Mouse (Mus musculus): Measurements from ENCODE around the gene Fam208a. TPM values are rescaled to one million over a fixed set of nuclear protein-coding genes. Genes with fewer than 3 reads are reported as not detected.

Fam208a gene
- total RNA-seq, 4 experiments from 2014 or later = 24.8 to 30.2 (median 27.4) TPM

- DNase-seq (ENCODE audit: low spot score in 2 of 2) = no peak
These were observed 7.8 kb upstream of the Fam208a start for GRCm38 (mm10) chr14:27420816-27421215.

GRCm38 (mm10) chr14:27422301-27422700, 6.3 kb upstream of the Fam208a start:
- no peak for DNase-seq (ENCODE audit: low spot score in 2 of 2)

DNA sequence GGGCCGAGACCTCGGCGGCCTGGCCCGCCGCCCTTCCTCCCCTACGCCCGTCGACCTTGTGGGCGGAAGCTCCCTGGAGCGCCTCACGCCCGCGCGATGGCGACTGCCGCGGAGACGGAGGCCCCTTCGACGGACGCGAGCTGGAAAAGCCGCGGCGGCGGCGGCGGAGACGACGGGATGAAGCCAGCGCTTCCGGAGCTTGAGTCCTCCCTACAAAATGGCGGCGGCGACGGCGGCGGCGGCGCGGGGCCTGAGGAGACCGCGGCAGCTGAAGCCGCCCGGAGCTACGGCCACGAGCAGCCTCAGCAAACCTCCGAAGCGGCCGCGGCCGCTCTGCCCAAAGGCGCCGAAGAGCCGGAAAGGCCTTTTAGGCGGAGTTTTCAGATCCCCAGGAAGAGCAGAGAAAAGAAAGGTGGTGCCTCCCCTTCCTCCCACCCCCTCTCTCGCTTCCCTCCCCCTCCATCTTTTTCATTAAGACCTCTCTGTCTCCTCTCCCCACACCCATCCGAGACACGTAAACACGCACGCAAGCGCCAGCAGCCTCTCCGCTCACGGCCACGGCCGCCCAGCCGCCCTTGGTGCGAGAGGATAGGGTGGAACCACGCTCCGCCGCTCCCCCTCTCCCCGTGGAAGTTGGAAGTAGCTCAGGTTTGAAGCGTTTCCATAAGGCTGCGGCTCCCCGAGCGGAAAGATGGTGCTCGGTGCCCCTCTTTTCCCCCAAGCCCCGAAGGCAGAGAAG, 508 bp downstream of the Fam208a start:
- peak; percentile 73 to 84 for DNase-seq (ENCODE audit: low spot score in 2 of 2)

DNA sequence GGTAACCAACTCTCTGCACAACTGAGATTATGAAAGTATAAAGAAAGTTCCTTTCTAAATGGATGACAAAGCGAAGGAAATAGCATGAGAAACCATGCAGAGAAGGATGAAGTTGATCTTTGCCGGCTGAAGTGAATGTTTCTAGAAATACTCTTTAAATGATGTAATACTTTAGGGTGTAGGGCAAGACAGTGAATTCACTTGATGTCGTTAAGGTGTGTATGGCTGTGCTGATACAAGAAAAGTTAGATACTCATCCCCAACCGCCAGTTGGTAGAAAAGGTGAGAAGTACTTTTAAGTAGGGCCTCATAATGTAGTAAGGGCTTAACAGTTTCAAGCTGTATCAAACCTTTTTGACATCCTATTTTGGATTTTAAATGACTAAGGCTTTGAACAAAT, 1.6 kb downstream of the Fam208a start:
- DNase-seq (ENCODE audit: low spot score in 2 of 2) = no peak

GRCm38 (mm10) chr14:27432064-27432463, 3.4 kb downstream of the Fam208a start:
- no peak for DNase-seq (ENCODE audit: low spot score in 2 of 2)

GRCm38 (mm10) chr14:27436116-27436515, 7.5 kb downstream of the Fam208a start:
- DNase-seq (ENCODE audit: low spot score in 2 of 2) = no peak

DNA sequence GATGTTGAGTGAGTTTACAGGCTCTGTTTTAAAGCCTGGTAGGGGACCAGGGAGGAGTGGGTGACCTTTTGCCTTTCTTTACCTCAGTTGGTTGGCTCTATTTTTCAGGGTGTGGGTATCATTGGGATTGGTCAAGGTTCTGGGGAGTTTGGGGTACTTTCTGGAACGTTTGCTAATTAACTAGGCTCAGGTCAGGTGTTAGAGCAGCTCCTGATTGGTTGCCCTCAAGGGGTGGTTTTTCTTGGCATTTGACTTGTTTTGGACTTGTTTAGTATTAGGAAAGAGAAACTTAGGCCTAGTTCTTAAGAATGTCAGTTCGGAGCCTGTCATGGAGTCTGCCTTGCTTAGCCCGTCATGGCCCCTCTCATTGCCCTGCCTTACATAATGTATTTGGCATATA, 8.2 kb downstream of the Fam208a start:
- DNase-seq (ENCODE audit: low spot score in 2 of 2) = no peak

DNA sequence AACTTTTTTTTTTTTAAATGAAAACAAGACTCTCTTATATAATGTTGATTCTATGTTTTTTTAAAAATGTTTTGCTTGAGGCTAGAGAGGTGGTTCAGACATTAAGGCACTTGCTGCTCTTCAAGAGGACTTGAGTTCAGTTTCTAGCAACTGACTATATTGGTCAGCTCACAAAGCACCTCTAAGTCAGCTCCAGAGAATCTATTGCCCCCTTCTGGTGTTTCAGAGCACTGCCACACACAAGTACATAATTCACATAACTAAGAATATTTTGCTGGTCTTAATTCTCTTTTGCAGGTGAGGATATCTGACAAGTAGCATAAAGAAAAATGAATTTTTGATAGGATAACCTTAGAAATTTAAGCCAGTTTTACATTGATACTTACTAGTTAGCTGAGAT, 12.3 kb downstream of the Fam208a start:
- DNase-seq (ENCODE audit: low spot score in 2 of 2) = no peak

- no peak for DNase-seq (ENCODE audit: low spot score in 2 of 2)
These were observed 16.2 kb downstream of the Fam208a start for GRCm38 (mm10) chr14:27444851-27445281.

DNA sequence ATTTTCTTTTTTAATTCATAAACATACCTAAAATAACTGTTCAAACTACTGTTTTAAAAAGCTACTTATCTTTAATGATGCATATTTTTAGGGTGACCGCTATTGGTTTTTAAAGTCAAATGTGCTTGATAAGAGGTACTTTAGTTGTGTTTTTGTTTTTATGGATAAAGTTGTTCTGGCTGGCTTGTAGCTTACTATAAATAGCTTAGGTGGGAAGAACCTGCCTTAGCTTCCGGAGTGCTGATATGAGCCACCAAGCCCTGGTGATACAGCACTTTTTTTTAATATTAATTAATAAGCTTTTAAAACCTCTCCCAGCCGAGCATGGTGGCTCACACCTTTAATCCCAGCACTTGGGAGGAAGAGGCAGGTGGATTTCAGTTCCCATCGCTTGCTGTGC, 18.3 kb downstream of the Fam208a start:
- no peak for DNase-seq (ENCODE audit: low spot score in 2 of 2)

GRCm38 (mm10) chr14:27491399-27491798, 62.8 kb downstream of the Fam208a start:
- no peak for DNase-seq (ENCODE audit: low spot score in 2 of 2)

DNA sequence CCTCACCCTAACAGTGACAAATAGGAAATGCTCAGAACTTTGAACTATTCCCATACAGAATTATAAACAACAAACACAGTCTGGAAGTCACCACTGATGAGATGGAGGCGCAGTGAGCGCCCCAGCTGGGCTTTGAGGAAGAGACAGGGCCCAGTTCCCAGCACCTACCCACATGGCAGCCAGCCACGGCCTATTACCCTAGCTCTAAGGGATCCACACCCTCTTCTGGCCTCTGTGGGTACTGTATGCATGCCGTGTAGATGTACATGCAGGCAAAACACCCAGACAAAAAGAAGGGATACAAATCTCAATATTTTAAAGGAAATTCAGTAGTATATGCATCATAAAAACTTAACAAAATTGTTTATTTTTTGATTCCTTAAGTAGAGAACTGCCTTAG, 64.9 kb downstream of the Fam208a start:
- DNase-seq (ENCODE audit: low spot score in 2 of 2) = no peak

GRCm38 (mm10) chr14:27501096-27501495, 72.5 kb downstream of the Fam208a start:
- DNase-seq (ENCODE audit: low spot score in 2 of 2) = no peak

- DNase-seq (ENCODE audit: low spot score in 2 of 2) = peak; percentile 98 to 100
These were observed 79.4 kb downstream of the Fam208a start, which contains the start of gene Ccdc66 for GRCm38 (mm10) chr14:27507894-27508643. Gene Ccdc66 (minus strand): TSS chr14:27508460.

GRCm38 (mm10) chr14:27508644-27509301, 80.1 kb downstream of the Fam208a start:
- no peak for DNase-seq (ENCODE audit: low spot score in 2 of 2)

DNA sequence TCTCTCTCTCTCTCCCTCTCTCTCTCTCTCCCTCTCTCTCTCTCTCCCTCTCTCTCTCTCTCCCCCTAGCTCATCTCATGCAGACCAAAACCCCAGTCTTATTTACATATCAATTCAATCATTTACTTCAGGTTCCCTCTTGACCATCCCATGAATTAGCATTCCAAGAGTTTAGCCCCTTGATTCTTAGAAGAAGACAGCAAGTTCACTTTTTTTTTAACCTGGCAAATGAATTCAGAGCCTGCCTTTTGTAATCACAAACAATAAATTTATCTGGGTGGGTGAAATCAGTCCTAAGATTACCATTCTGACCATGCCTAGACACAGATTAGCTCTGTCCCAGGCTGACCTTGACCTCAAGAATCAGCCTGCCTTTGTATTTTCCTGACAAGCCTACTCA, 95.9 kb downstream of the Fam208a start:
- no peak for DNase-seq (ENCODE audit: low spot score in 2 of 2)

Small RNAs within 50 kb of the gene (microRNA-seq; reads per million reads assigned to microRNA genes)
- 0 reads per million in 2 experiments for gene Gm23633

Other genes starting within 250 kb of the Fam208a start
- 10 to 100 TPM; 14.4 to 17.3 (median 14.8) TPM for gene Ccdc66, start 79.6 kb downstream of the Fam208a start, total RNA-seq (2022)
- 100 to 1,000 TPM; 179 to 201 (median 190) TPM for gene Erc2, start 193.6 kb downstream of the Fam208a start, total RNA-seq (2022)

Data from left cerebral cortex, adult 8-10 months (tissue).